Mouse (Mus musculus): ENCODE measurements around the gene Slc16a1.

DNA sequence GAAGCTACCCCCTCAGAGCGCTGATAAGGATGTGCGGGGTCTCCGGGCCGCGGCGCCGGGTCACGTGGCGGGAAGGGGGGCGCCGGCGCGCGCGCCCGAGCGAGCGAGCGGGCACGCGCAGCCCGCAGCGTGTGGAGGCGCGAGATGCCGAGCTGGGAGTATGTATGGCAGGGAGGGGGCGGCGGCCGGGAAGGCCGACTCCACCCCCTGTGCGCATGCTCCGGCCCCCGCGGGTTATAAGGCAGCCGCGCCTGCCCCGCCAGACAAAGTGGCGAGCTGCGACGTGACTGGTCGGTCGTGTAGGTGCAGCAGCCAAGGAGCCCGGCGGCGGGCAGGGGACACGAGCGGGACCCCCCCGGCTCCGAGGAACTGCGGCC is at the start of gene Slc16a1:
- TF ChIP-seq MAX (IDR thresholded peaks at IDR 0.05): peak; percentile 58
- TF ChIP-seq CTCF (IDR thresholded peaks at IDR 0.05; ENCODE audit: control insufficient read depth, insufficient read depth, insufficient read length): no peak
